Mouse (Mus musculus) induced T-regulatory cell, adult 2 months (primary cell): Measurements from ENCODE around the gene Zfp148.

Experiments used
- DNase-seq: peaks from one replicate; pipeline ENCODE4 v3.0.0-alpha.2; 2012; ENCODE audit warnings: low read depth

Gene Zfp148

DNA sequence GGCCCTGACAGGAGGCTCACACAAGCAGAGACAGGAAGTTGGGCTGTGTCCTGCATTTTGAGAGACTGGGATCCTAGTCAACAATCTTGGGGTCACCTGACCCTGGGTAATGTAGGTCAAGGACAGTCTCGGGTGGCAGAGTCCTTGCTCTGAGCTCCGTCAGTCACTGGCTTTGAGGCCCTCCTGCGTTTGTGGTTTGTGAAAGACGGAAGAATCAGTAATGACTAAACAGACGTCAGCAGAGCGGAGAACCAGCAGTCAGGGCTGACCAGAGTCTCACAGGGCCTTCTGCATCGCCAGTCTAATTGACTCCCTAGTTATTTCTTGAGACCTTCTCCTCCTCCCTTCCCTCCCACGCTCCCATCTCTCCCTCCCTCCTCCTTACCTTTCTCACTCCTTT, 150.5 kb downstream of the Zfp148 start:
- DNase-seq, result no peak

DNA sequence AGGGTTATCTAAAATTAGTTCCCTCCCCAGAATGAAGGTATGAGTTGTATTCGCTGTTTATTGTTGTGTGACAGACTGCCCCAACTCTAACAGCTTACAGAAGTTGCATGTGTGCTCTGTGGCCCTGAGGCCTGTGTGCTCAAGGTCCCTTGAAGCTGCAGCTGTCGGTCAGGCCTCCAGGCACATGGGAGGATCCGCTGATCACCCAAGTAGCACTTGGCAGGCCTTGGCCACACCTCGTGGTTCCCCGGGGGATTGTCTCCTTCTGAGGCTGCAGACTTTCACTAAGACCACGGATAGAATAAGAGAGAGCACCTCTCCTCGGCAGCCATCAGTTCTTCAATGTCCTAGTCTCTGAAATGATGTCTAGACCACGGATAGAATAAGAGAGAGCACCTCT, 155.8 kb downstream of the Zfp148 start:
- DNase-seq, result no peak

DNA sequence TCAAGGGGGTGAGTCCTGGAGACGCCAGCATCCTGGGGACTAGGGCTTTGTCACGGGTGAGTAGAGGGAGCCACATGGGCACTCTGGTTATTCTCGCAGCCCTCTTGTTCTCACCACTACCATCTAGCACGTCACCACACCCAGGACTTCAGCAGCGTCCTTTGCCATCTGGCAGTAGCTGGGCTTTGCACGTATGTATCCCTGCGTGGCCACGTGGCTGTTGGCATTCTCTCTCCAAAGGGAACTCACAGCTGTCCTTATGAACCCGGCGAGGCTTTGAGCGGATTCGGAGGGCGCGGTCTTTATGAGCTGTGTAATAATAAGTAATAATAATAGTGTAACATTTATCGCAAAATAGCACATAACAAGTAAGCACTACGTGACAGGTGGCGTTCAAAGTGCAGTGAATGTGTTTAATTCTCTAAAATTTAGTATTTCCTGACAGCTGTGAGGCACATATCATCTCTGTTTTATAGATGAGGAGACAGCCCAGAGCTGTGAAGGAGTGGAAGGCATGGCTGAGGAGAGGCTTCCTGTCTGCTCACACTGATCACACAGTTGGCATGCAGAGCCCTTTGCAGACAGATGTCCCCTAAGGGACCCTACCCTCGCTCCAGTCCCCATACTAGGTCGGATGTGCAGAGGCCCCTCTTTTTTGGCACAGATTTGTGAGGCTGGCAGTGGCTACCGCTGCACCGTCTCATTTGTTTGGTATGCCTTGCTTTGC, 157.0 kb downstream of the Zfp148 start:
- no peak for DNase-seq

DNA sequence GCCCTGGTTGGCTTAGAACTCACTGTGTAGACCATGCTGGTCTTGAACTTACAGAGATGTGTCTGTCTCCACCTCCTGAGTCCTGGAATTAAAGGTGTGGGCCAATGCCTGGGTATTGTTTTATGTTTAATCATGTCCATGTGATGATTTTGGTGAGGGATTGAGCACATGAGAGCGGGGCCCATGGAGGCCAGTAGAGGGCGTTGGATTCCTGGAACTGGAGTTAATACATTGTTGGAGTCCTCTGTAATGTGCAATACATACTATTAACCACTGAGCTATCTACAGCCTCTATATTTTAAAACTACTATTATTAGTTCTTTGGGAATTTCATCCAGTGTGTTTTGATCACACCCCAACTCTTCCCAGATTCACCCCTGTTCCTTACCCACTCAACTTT, 163.7 kb downstream of the Zfp148 start:
- DNase-seq, result no peak

DNA sequence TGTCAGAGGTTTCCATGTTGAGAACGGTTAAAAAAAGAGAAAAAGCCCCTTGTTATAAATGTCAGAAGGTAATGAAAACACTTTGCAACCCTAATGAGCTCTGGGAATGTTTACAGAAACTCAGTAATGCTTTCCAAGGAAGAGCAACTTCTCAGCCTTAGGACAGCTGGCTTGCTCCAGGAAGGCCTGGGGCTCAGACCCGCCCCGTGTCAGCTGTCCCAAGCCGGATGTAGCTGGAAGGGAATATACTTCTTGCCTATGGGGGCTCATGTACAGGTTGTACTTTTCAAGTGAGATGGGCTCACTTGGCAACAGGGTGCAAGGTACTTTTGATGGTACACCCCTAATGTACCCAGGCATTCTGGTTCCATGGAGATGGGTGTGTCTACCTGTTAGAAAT, 164.9 kb downstream of the Zfp148 start:
- no peak for DNase-seq

DNA sequence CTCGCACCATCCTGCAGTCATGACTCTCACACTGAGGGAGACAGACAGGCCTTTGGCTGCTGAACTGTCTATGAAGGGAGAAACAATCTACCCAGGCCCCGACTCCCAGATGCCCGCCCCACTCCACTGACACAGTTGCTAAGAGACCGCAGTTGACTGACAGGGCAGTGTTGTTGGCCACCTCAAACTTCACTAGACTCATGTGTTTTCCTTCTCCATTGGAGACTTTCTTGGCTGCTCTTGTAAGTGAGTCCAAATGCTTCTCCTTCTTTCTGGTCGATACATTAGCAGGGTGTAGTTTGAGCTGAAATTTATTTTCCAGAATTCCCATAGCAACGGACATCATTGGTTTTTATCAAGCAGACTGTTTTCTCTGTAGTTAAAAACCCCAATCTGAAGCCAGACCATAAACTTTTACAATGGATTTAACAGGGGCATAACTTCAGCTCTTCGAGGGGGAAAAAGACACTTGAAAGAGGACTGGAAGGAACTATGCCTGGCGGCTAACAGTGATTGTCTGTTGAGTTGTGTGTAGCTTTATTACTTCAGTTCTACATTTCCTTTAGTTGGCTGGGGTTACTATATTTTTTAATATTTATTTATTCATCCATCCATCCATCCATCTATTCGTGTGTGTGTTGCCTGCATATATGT, 173.2 kb downstream of the Zfp148 start:
- DNase-seq, result no peak
